Mouse (Mus musculus): ENCODE results near the gene Wipi2. TPM values are rescaled to one million over a fixed set of nuclear protein-coding genes. Genes with fewer than 3 reads are reported as not detected.
A peak's percentile ranks its signal among the peaks of the same experiment; 100 is the strongest.

Gene Wipi2
- polyA plus RNA-seq, 2 experiments: 20.5 to 28.3 TPM

DNA sequence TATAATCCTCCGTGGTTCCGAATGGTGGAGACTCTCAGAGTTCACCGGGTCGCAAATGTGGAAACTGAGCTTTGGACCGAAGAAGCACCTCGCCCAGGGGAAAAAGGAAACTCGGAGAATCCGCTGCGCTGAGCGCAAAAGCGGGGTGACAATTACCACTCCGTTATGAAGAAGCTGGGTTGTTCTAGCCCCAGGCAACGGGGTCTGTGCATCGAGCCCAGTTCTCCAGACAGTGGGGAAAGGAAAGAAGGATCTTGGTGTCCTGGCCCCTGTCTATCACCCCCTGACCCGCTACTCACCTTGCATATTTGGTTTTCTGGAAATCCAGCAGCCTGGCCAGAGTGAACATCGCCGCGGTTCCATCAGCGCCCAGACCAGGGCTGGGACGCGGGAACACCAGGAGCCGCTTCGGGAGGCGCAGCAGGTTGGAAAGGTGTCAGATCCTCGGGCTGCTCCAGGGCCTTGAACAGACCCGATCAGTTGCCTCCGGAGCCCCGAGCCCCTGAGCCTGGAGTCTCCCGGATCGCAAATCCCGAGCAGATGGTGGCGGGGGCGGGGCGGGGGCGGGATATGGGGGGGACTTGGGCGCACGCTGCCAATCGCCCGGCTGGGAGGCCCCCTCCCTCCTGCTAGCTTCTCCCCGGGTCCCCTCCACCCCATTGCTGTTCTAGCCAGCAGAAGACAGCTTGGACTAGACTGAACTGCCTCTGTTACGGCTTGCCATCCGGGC lies 19.1 kb upstream of the Wipi2 start, which contains the start of gene Mmd2:
Mmd2 (minus strand) TSS at position 542 of the 730 bp plus-strand sequence.
- Histone ChIP-seq H3K27me3 (ENCODE audit: control insufficient read depth, insufficient read depth, low read length) (peaks cover 21% of the 10 kb centered on the region), H3K27ac (no peak within 1 kb of the TSS), H3K4me1 (replicated peaks; ENCODE audit: control insufficient read depth in 2 of 2, insufficient read depth in 2 of 2, low read length in 1 of 2) (peaks cover 0 to 8% of the 10 kb centered on the region in 2 experiments; a peak in 1 of 4 replicates), H3K4me2 (ENCODE audit: low read depth) (peak within 1 kb of the TSS; percentile 26; the same call in 1 of the 2 replicates), H3K36me3 (replicated peaks; ENCODE audit: control insufficient read depth, insufficient read depth, low read depth) (no peaks in the 10 kb centered on the region), H3K9ac (replicated peaks) (peak within 1 kb of the TSS; percentile 27; the same call in 1 of the 2 replicates), H3K4me3 (ENCODE audit: insufficient read depth in 1 of 2, low read depth in 2 of 2, low read length in 2 of 2) (peak within 1 kb of the TSS; percentile 50 to 56), H3K9me3 (ENCODE audit: control insufficient read depth, low read length) (no peaks in the 10 kb centered on the region)
- no peak for DNase-seq (ENCODE audit: low read depth in 3 of 3, low spot score in 3 of 3)
- WGBS (ENCODE audit: insufficient replicate concordance): 6% methylated on average over 41 of the region's 42 CpGs
- no peak for TF ChIP-seq CTCF (IDR thresholded peaks at IDR 0.05; ENCODE audit: low read depth)
- no peak for TF ChIP-seq EP300 (IDR thresholded peaks at IDR 0.05; ENCODE audit: low read depth)
- peak; percentile 37; the same call in 1 of the 2 replicates for ATAC-seq (ENCODE audit: insufficient read depth)

DNA sequence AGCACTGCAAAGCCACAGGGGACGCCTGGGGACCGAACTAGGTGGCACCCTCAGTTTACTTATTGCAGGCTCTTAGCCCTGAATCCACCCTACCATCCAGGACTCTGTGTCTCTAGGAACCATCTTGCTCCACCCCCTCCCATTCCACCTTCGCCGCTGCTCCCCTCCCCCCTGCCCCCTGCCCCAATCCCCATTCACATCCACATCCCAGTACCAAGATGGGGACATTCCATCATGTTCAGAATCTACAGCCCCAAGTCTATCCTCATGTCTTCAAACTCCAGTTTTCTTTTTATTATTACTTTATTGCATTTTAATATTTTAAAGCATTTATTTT lies 18.5 kb upstream of the Wipi2 start:
- Histone ChIP-seq H3K4me3 (ENCODE audit: insufficient read depth in 1 of 2, low read depth in 2 of 2, low read length in 2 of 2) (peak overlapping the region; percentile 19 to 50; a peak in 3 of 4 replicates), H3K4me1 (replicated peaks; ENCODE audit: control insufficient read depth in 2 of 2, insufficient read depth in 2 of 2, low read length in 1 of 2) (peaks cover 0 to 8% of the 10 kb centered on the region in 2 experiments; a peak in 1 of 4 replicates), H3K27me3 (ENCODE audit: control insufficient read depth, insufficient read depth, low read length) (peaks cover 21% of the 10 kb centered on the region), H3K4me2 (ENCODE audit: low read depth) (peak overlapping the region; percentile 26; the same call in 1 of the 2 replicates), H3K36me3 (replicated peaks; ENCODE audit: control insufficient read depth, insufficient read depth, low read depth) (no peaks in the 10 kb centered on the region), H3K9ac (replicated peaks) (no peak overlapping the region), H3K9me3 (ENCODE audit: control insufficient read depth, low read length) (no peaks in the 10 kb centered on the region), H3K27ac (no peak overlapping the region)
- 6% methylated on average over 4 of the region's 4 CpGs for WGBS (ENCODE audit: insufficient replicate concordance)
- DNase-seq (ENCODE audit: low read depth in 3 of 3, low spot score in 3 of 3) (no peak), ATAC-seq (ENCODE audit: insufficient read depth) (peak; percentile 9; the same call in 1 of the 2 replicates)
- TF ChIP-seq EP300 (IDR thresholded peaks at IDR 0.05; ENCODE audit: low read depth): no peak
- no peak for TF ChIP-seq CTCF (IDR thresholded peaks at IDR 0.05; ENCODE audit: low read depth)

DNA sequence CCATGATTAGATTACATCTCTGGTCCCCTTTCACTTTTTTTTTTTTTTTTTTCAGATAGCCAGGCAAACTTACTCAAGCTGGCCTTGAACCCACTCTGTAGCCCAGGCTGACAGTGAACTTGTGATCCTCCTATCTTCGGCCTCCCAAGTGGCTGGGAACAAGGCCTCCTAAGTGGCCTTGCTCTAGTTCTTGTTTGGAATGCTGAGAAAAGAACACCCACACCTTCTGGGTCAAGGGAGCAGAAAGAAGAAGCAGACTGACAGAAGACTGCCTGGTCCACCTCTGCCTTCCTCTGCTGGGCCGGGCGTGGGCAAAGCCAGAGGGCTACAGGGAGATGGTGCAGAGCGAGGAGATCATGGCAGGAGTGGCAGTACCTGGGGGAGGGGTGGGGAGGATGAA lies 17.1 kb upstream of the Wipi2 start:
- Histone ChIP-seq H3K36me3 (replicated peaks; ENCODE audit: control insufficient read depth, insufficient read depth, low read depth) (no peaks in the 10 kb centered on the region), H3K9ac (replicated peaks) (no peak overlapping the region), H3K27me3 (ENCODE audit: control insufficient read depth, insufficient read depth, low read length) (peaks cover 21% of the 10 kb centered on the region), H3K27ac (no peak overlapping the region), H3K9me3 (ENCODE audit: control insufficient read depth, low read length) (no peaks in the 10 kb centered on the region), H3K4me2 (ENCODE audit: low read depth) (no peak overlapping the region), H3K4me3 (ENCODE audit: insufficient read depth in 1 of 2, low read depth in 2 of 2, low read length in 2 of 2) (no peak overlapping the region), H3K4me1 (replicated peaks; ENCODE audit: control insufficient read depth in 2 of 2, insufficient read depth in 2 of 2, low read length in 1 of 2) (peaks cover 0 to 3% of the 10 kb centered on the region in 2 experiments; a peak in 1 of 4 replicates)
- ATAC-seq (ENCODE audit: insufficient read depth) (no peak), DNase-seq (ENCODE audit: low read depth in 3 of 3, low spot score in 3 of 3) (no peak)
- no peak for TF ChIP-seq CTCF (IDR thresholded peaks at IDR 0.05; ENCODE audit: low read depth)
- WGBS (ENCODE audit: insufficient replicate concordance): 53% methylated on average over 4 of the region's 4 CpGs

GRCm38 (mm10) chr5:142614513-142614912 lies 13.0 kb upstream of the Wipi2 start:
- DNase-seq (ENCODE audit: low read depth in 3 of 3, low spot score in 3 of 3) (no peak), ATAC-seq (ENCODE audit: insufficient read depth) (peak; percentile 69)
- H3K27ac ChIP-seq: no peak overlapping the region
- no peaks in the 10 kb centered on the region for H3K9me3 ChIP-seq (ENCODE audit: control insufficient read depth, low read length)
- no peak overlapping the region for H3K4me2 ChIP-seq (ENCODE audit: low read depth)
- 0 out of 4 replicates have a peak, but pooled peaks cover 0 to under 1% of the 10 kb centered on the region in 2 experiments for H3K4me1 ChIP-seq (replicated peaks; ENCODE audit: control insufficient read depth in 2 of 2, insufficient read depth in 2 of 2, low read length in 1 of 2)
- 60% methylated on average over 3 of the region's 3 CpGs for WGBS (ENCODE audit: insufficient replicate concordance)
- no peaks in the 10 kb centered on the region for H3K36me3 ChIP-seq (replicated peaks; ENCODE audit: control insufficient read depth, insufficient read depth, low read depth)
- TF ChIP-seq EP300 (IDR thresholded peaks at IDR 0.05; ENCODE audit: low read depth) (no peak), CTCF (IDR thresholded peaks at IDR 0.05; ENCODE audit: low read depth) (no peak)
- H3K27me3 ChIP-seq (ENCODE audit: control insufficient read depth, insufficient read depth, low read length): no peaks in the 10 kb centered on the region; the same call in 1 of the 2 replicates
- H3K4me3 ChIP-seq (ENCODE audit: insufficient read depth in 1 of 2, low read depth in 2 of 2, low read length in 2 of 2): no peak overlapping the region
- H3K9ac ChIP-seq (replicated peaks): no peak overlapping the region

- ATAC-seq (ENCODE audit: insufficient read depth) (no peak), DNase-seq (ENCODE audit: low read depth in 3 of 3, low spot score in 3 of 3) (no peak)
- 61% methylated on average over 4 of the region's 4 CpGs for WGBS (ENCODE audit: insufficient replicate concordance)
- H3K27ac ChIP-seq: no peak overlapping the region
- no peak overlapping the region for H3K4me2 ChIP-seq (ENCODE audit: low read depth)
- no peak overlapping the region for H3K9ac ChIP-seq (replicated peaks)
- TF ChIP-seq CTCF (IDR thresholded peaks at IDR 0.05; ENCODE audit: low read depth): no peak
- TF ChIP-seq EP300 (IDR thresholded peaks at IDR 0.05; ENCODE audit: low read depth): no peak
- H3K4me1 ChIP-seq (replicated peaks; ENCODE audit: control insufficient read depth in 2 of 2, insufficient read depth in 2 of 2, low read length in 1 of 2): no peaks in the 10 kb centered on the region
- H3K36me3 ChIP-seq (replicated peaks; ENCODE audit: control insufficient read depth, insufficient read depth, low read depth): no peaks in the 10 kb centered on the region
- H3K9me3 ChIP-seq (ENCODE audit: control insufficient read depth, low read length): no peaks in the 10 kb centered on the region
- H3K27me3 ChIP-seq (ENCODE audit: control insufficient read depth, insufficient read depth, low read length): no peaks in the 10 kb centered on the region
- H3K4me3 ChIP-seq (ENCODE audit: insufficient read depth in 1 of 2, low read depth in 2 of 2, low read length in 2 of 2): no peak overlapping the region
These were observed 11.9 kb upstream of the Wipi2 start for GRCm38 (mm10) chr5:142615638-142616037.
